Mouse (Mus musculus) myocyte (in vitro differentiated cells): ENCODE results near the gene Gm32687.
"Not testable (repeated sequence)": the region's sequence is repeated elsewhere in the genome, so short reads cannot be mapped to it uniquely, and the experiment has no call there.

Source experiments
- E2F4 ChIP-seq: IDR thresholded peaks from one replicate; pipeline ENCODE4 v1.6.1; 2011; ENCODE audit warnings: mild to moderate bottlenecking, control low read depth, moderate library complexity; ENCODE audit not compliant: insufficient read depth
- MAX ChIP-seq: IDR thresholded peaks from one replicate; pipeline ENCODE4 v1.6.1; 2011; ENCODE audit warnings: low read depth, mild to moderate bottlenecking, control low read depth
- MYOG ChIP-seq, 3 experiments: IDR thresholded peaks; one replicate each; pipeline ENCODE4 v1.6.1; 2011; ENCODE audit warnings: control low read depth in 2 of 3, low read depth in 2 of 3, mild to moderate bottlenecking in 2 of 3; ENCODE audit not compliant: insufficient read length in 2 of 3, control insufficient read depth in 1 of 3, insufficient read depth in 1 of 3
- POLR2A ChIP-seq: IDR thresholded peaks from one replicate; pipeline ENCODE4 v1.6.1; 2011; ENCODE audit warnings: low read depth, mild to moderate bottlenecking, control low read depth, moderate library complexity; ENCODE audit not compliant: insufficient read length
- POLR2AphosphoS2 ChIP-seq: IDR thresholded peaks from one replicate; pipeline ENCODE4 v1.6.1; 2011; ENCODE audit warnings: low read depth, control low read depth; ENCODE audit not compliant: insufficient read length
- REST ChIP-seq: IDR thresholded peaks from one replicate; pipeline ENCODE4 v1.6.1; 2011; ENCODE audit warnings: mild to moderate bottlenecking, control low read depth, moderate library complexity; ENCODE audit not compliant: insufficient read depth, insufficient read length
- TCF12 ChIP-seq: IDR thresholded peaks from one replicate; pipeline ENCODE4 v1.6.1; 2011; ENCODE audit warnings: mild to moderate bottlenecking, control low read depth; ENCODE audit not compliant: poor library complexity, insufficient read depth, severe bottlenecking

- TF ChIP-seq POLR2A; TCF12; MYOG (IDR thresholded peaks at IDR 0.05; ENCODE audit: control insufficient read depth in 1 of 3, insufficient read depth in 1 of 3, insufficient read length in 2 of 3, low read depth in 2 of 3); E2F4; MAX; POLR2AphosphoS2; REST: not testable (repeated sequence)
Observed at GRCm38 (mm10) chr10:81863409-81864407, at the start of gene Gm32687.
